Mouse (Mus musculus) megakaryocyte, embryonic 14.5 days (primary cell): ENCODE results near the gene Gli1.

Experiments used
- FLI1 ChIP-seq: IDR thresholded peaks from 2 replicates; pipeline ENCODE4 v1.6.1; 2012; ENCODE audit warnings: low read length, inconsistent platforms, mixed read lengths
- GATA1 ChIP-seq: IDR thresholded peaks from 3 replicates; pipeline ENCODE4 v1.6.1; 2012; ENCODE audit warnings: mixed read lengths, low read length, inconsistent platforms, borderline replicate concordance

DNA sequence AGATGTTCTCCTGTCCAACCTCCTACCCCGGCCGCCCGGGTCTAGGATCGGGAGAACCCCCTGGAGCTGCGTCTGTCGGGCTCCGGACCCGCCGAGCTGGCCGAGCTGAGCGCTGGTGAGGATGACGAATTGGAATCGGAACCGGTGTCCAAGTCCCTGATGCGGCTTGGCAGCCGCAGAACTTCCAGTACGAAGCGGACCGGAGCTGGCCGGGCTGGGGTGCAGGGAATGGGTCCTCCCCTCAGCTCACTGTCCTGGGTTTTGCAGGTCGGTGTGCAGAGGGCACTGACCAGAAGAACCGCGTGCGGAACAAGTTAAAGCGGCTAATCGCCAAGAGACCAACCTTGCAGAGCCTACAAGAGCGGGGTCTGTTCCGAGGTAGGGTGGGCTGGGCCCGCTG is 14.9 kb downstream of the Gli1 start:
- no peak for TF ChIP-seq GATA1
- no peak for TF ChIP-seq FLI1
